Mouse (Mus musculus): ENCODE measurements around the gene Sms. TPM values are rescaled to one million over a fixed set of nuclear protein-coding genes. Genes with fewer than 3 reads are reported as not detected.

Gene Sms
- 104 and 106 TPM in 2 replicates for polyA plus RNA-seq (2014; fragmentation: Nextera tagmentation; extraction: Ambion mirVana)

DNA sequence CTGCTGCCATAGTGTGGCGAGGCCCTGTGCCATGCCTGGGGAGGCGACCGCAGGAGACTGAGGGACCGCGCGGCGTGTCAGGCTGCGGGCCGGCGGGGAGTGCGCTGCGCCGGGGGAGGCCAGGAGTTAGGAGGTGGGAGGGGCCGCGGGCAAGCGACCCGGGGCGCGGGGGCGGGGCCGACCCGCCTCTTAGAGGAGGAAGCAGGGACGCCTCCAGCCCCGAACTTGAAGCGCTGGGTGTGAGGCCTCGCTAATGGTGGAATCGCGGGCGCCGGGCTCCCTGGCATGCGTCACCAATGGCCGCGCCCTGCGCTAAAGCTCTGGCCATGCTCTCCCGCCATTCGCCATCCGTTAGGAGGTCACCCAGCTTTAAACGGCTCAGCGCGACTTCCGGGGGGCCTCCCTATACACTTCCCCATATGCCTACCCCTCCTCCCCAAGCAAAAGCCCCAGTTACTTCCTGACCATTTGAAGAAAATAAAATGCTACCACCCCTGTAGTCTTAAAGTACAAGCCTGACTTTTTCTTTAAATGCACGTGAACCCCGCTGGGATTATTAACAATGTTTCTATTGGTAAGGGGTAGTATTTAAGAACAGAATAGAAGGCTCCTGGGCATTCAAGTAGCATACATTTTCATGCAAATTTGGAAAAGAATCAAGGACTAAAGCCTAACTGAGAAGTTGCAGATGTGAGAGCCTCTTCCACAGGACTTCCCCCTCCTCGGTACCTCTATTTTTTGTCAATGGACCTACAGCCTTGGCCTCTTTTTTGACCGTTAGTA is at the start of gene Sms:
Sms (minus strand) TSS at position 344 of the 783 bp plus-strand sequence.
- WGBS = 29% methylated on average over 21 of the region's 45 CpGs
- Histone ChIP-seq H3K36me3 (ENCODE audit: control insufficient read depth, insufficient read depth, low read length) (no peaks in the 10 kb centered on the region), H3K9me3 (ENCODE audit: control insufficient read depth, low read length) (no peaks in the 10 kb centered on the region), H3K9ac (ENCODE audit: low read length) (peak within 1 kb of the TSS; percentile 78), H3K27me3 (ENCODE audit: control insufficient read depth, insufficient read depth, low read length) (0 out of 2 replicates have a peak, but pooled peaks cover 6% of the 10 kb centered on the region), H3K4me2 (ENCODE audit: low read depth, severe bottlenecking) (peak within 1 kb of the TSS; percentile 41), H3K4me3 (ENCODE audit: low read depth, low read length) (peak within 1 kb of the TSS; percentile 61), H3K4me1 (ENCODE audit: control insufficient read depth, insufficient read depth, low read length) (no peaks in the 10 kb centered on the region), H3K27ac (replicated peaks; ENCODE audit: low read depth, low read length) (peak within 1 kb of the TSS; percentile 68)
- DNase-seq (ENCODE audit: low spot score) = peak; percentile 78
- ATAC-seq (ENCODE audit: insufficient number of reproducible peaks, low FRiP score, low TSS enrichment, low read depth) = peak; percentile 89

DNA sequence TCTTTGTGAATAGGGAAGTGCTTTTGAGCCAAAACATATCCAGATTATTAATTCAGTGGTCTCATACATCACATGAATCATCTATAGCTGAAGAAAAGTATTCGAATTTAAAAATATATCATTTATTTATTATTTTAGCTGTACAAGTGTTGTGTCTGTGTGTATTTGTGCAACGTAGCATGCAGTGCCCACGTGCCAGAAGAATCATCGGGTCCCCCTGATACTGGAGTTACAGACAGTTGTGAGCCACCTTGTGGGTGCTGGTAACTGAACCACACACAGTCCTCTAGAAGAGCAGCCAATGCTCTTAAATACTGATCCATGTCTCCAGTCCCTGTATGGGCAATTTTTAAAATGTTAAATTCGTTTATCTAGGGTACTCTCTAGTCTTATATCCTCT is 14.3 kb upstream of the Sms start:
- DNase-seq (ENCODE audit: low spot score) = no peak
- Histone ChIP-seq H3K9ac (ENCODE audit: low read length) (no peak overlapping the region), H3K4me2 (ENCODE audit: low read depth, severe bottlenecking) (no peak overlapping the region), H3K27me3 (ENCODE audit: control insufficient read depth, insufficient read depth, low read length) (no peaks in the 10 kb centered on the region), H3K4me3 (ENCODE audit: low read depth, low read length) (no peak overlapping the region), H3K4me1 (ENCODE audit: control insufficient read depth, insufficient read depth, low read length) (0 out of 2 replicates have a peak, but pooled peaks cover under 1% of the 10 kb centered on the region), H3K36me3 (ENCODE audit: control insufficient read depth, insufficient read depth, low read length) (no peaks in the 10 kb centered on the region), H3K27ac (replicated peaks; ENCODE audit: low read depth, low read length) (no peak overlapping the region), H3K9me3 (ENCODE audit: control insufficient read depth, low read length) (no peaks in the 10 kb centered on the region)
- no peak for ATAC-seq (ENCODE audit: insufficient number of reproducible peaks, low FRiP score, low TSS enrichment, low read depth)
- 65% methylated on average over 5 of the region's 5 CpGs for WGBS

DNA sequence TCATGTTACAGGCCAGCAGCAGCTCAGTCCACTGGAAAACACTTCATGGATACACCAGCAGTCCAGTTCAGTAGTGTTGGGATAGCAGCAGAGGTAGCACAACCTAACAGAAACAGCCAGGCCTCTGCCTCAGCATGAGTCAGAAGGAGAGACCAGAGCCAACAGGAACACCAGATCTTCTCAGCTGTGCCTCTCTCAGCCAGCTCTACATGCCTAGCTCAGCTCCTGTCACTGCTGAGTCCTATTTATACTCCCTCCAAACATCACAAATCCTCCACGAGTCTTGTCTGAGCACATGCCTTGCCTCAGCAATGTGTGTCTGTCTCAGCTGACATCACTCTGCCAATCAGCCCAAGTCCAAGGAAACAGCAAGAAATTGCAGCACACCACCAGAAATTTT is 12.4 kb upstream of the Sms start:
- Histone ChIP-seq H3K9ac (ENCODE audit: low read length) (no peak overlapping the region), H3K27me3 (ENCODE audit: control insufficient read depth, insufficient read depth, low read length) (no peaks in the 10 kb centered on the region), H3K27ac (replicated peaks; ENCODE audit: low read depth, low read length) (no peak overlapping the region), H3K4me2 (ENCODE audit: low read depth, severe bottlenecking) (no peak overlapping the region), H3K36me3 (ENCODE audit: control insufficient read depth, insufficient read depth, low read length) (no peaks in the 10 kb centered on the region), H3K4me3 (ENCODE audit: low read depth, low read length) (no peak overlapping the region), H3K9me3 (ENCODE audit: control insufficient read depth, low read length) (no peaks in the 10 kb centered on the region), H3K4me1 (ENCODE audit: control insufficient read depth, insufficient read depth, low read length) (0 out of 2 replicates have a peak, but pooled peaks cover 2% of the 10 kb centered on the region)
- ATAC-seq (ENCODE audit: insufficient number of reproducible peaks, low FRiP score, low TSS enrichment, low read depth) (no peak), DNase-seq (ENCODE audit: low spot score) (no peak)
- 71% methylated on average over 1 of the region's 1 CpGs for WGBS

DNA sequence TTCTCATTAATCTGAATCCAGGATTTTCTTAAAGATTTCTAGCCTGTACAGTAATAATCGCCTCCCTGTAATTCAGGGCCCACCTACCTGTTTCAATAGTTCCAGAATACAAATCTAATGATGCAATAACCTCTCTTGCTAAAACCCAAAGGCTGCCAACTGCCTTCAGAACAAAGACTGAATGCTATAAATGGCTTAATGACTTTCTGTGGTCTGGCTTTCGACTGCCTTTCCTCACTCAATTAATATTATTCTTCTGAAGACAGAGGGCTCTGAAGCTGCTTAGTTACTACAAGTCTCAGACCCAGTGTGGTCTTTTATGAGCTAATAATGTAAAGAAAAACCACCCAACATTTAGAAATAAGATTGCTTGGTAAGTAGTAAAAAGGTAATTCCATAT is 9.8 kb upstream of the Sms start:
- no peak for DNase-seq (ENCODE audit: low spot score)
- WGBS = 61% methylated on average over 2 of the region's 2 CpGs
- Histone ChIP-seq H3K27ac (replicated peaks; ENCODE audit: low read depth, low read length) (no peak overlapping the region), H3K9me3 (ENCODE audit: control insufficient read depth, low read length) (no peaks in the 10 kb centered on the region), H3K27me3 (ENCODE audit: control insufficient read depth, insufficient read depth, low read length) (no peaks in the 10 kb centered on the region), H3K4me3 (ENCODE audit: low read depth, low read length) (no peak overlapping the region), H3K9ac (ENCODE audit: low read length) (no peak overlapping the region), H3K4me2 (ENCODE audit: low read depth, severe bottlenecking) (no peak overlapping the region), H3K4me1 (ENCODE audit: control insufficient read depth, insufficient read depth, low read length) (0 out of 2 replicates have a peak, but pooled peaks cover 2% of the 10 kb centered on the region), H3K36me3 (ENCODE audit: control insufficient read depth, insufficient read depth, low read length) (no peaks in the 10 kb centered on the region)
- no peak for ATAC-seq (ENCODE audit: insufficient number of reproducible peaks, low FRiP score, low TSS enrichment, low read depth)

DNA sequence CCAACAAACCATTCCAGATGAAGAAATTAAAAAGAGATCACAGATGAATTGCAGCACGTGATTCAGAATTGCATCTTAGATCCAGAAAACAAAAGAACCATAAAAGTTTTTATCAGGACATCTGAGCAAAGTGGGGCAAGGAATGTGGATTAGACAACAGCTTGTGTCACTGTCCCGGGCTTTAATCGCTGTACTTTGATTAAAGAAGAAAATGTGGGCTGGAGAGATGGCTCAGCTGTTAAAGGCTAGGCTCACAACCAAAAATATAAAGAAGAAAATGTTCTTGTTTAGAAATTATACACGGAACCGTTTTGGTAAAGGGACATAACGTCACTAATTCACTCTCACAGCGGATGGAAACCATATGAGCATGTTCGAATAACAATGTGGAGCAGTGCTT is 7.9 kb upstream of the Sms start:
- ATAC-seq (ENCODE audit: insufficient number of reproducible peaks, low FRiP score, low TSS enrichment, low read depth) = no peak
- Histone ChIP-seq H3K27me3 (ENCODE audit: control insufficient read depth, insufficient read depth, low read length) (no peaks in the 10 kb centered on the region), H3K36me3 (ENCODE audit: control insufficient read depth, insufficient read depth, low read length) (no peaks in the 10 kb centered on the region), H3K4me1 (ENCODE audit: control insufficient read depth, insufficient read depth, low read length) (0 out of 2 replicates have a peak, but pooled peaks cover 2% of the 10 kb centered on the region), H3K9ac (ENCODE audit: low read length) (no peak overlapping the region), H3K9me3 (ENCODE audit: control insufficient read depth, low read length) (no peaks in the 10 kb centered on the region), H3K4me2 (ENCODE audit: low read depth, severe bottlenecking) (no peak overlapping the region), H3K4me3 (ENCODE audit: low read depth, low read length) (no peak overlapping the region), H3K27ac (replicated peaks; ENCODE audit: low read depth, low read length) (no peak overlapping the region)
- 78% methylated on average over 8 of the region's 8 CpGs for WGBS
- DNase-seq (ENCODE audit: low spot score) = no peak

DNA sequence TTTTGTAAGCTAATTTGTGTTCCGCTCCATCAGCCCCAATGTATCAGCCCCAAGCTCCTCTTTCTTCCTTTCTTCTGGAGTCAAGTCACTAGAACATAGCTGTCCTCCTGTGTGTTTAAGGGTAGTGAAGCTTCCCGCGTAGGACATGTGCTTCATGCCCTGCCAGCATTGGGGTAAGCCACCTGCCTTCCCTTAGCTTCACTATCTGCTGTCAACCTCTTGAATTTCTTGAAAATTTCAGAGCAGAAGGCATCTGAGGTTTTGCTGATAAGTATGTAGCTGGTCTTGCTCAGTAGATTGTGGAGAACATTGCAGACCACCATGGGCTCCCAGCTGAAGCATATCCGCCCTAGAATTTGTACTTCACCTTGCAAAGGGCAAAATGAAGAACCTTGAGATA is 1.1 kb upstream of the Sms start:
- no peak for ATAC-seq (ENCODE audit: insufficient number of reproducible peaks, low FRiP score, low TSS enrichment, low read depth)
- Histone ChIP-seq H3K4me1 (ENCODE audit: control insufficient read depth, insufficient read depth, low read length) (no peaks in the 10 kb centered on the region), H3K27me3 (ENCODE audit: control insufficient read depth, insufficient read depth, low read length) (0 out of 2 replicates have a peak, but pooled peaks cover 6% of the 10 kb centered on the region), H3K27ac (replicated peaks; ENCODE audit: low read depth, low read length) (no peak overlapping the region), H3K36me3 (ENCODE audit: control insufficient read depth, insufficient read depth, low read length) (no peaks in the 10 kb centered on the region), H3K4me3 (ENCODE audit: low read depth, low read length) (no peak overlapping the region), H3K9ac (ENCODE audit: low read length) (no peak overlapping the region), H3K4me2 (ENCODE audit: low read depth, severe bottlenecking) (no peak overlapping the region), H3K9me3 (ENCODE audit: control insufficient read depth, low read length) (no peaks in the 10 kb centered on the region)
- no peak for DNase-seq (ENCODE audit: low spot score)
- 81% methylated on average over 4 of the region's 4 CpGs for WGBS

DNA sequence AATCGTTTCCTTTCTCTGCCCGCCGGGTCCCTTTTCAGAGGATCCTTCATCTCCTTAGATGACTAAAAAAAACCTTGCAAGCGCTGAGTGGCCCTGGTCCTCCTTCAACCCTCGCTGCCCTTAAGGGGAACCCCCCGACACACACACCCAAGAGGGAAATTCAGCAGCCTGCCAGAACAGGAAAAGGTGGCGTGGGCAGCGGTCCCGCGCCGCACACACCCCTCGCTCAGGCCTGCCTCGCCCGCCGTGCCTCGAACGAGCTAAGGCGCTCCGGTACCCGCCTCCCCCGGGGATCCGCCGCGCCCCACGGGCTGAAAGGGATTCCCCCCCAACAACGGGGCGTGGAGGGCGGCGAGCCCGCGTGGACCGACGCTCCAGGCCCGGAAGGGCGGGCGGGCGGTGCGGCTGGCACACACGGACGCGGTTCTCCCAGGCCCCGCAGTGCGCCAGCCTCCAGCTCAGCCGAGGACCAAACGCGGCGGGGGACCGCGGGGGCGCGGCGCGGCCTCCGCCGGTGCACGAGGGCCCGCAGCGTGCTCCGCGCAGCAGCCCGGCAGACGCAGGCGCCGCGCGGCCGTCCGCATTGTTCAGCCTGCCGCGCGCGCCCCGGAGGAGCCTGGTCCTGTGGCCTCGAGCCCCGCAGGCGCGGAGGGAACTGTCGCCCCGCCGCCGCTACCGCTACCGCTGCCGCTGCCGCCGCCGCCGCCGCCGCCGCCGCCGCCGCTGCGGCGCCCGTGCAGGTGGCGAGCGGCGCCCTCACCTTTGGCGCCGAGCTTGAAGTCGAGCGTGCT is 747 bp downstream of the Sms start:
- ATAC-seq (ENCODE audit: insufficient number of reproducible peaks, low FRiP score, low TSS enrichment, low read depth) (peak; percentile 55), DNase-seq (ENCODE audit: low spot score) (peak; percentile 49)
- Histone ChIP-seq H3K4me1 (ENCODE audit: control insufficient read depth, insufficient read depth, low read length) (no peaks in the 10 kb centered on the region), H3K9ac (ENCODE audit: low read length) (peak overlapping the region; percentile 78), H3K27me3 (ENCODE audit: control insufficient read depth, insufficient read depth, low read length) (0 out of 2 replicates have a peak, but pooled peaks cover 6% of the 10 kb centered on the region), H3K27ac (replicated peaks; ENCODE audit: low read depth, low read length) (peak overlapping the region; percentile 68), H3K36me3 (ENCODE audit: control insufficient read depth, insufficient read depth, low read length) (no peaks in the 10 kb centered on the region), H3K9me3 (ENCODE audit: control insufficient read depth, low read length) (no peaks in the 10 kb centered on the region), H3K4me2 (ENCODE audit: low read depth, severe bottlenecking) (peak overlapping the region; percentile 41), H3K4me3 (ENCODE audit: low read depth, low read length) (peak overlapping the region; percentile 61)
- 23% methylated on average over 35 of the region's 104 CpGs for WGBS

DNA sequence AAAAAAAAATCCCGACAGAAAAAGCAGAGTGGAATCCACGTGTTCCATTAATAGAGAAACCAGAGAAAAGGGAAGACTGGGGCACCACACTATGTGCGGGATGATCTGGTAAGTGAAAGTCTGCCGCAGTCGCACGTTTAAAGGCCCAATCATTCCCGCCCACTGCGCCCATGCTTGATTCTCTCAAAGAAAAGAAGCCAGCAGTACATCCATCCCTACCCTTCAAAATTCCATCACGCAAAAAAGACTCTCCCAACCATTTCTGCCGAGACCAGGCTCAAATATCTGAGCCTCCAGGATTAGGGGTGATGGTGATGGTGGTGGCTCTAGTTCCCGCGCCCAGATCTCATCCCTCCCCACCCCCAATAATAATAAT is 1.3 kb downstream of the Sms start:
- Histone ChIP-seq H3K27ac (replicated peaks; ENCODE audit: low read depth, low read length) (no peak overlapping the region; the same call in 1 of the 2 replicates), H3K9me3 (ENCODE audit: control insufficient read depth, low read length) (no peaks in the 10 kb centered on the region), H3K9ac (ENCODE audit: low read length) (peak overlapping the region; percentile 78), H3K27me3 (ENCODE audit: control insufficient read depth, insufficient read depth, low read length) (0 out of 2 replicates have a peak, but pooled peaks cover 6% of the 10 kb centered on the region), H3K4me3 (ENCODE audit: low read depth, low read length) (peak overlapping the region; percentile 61), H3K36me3 (ENCODE audit: control insufficient read depth, insufficient read depth, low read length) (no peaks in the 10 kb centered on the region), H3K4me2 (ENCODE audit: low read depth, severe bottlenecking) (peak overlapping the region; percentile 41), H3K4me1 (ENCODE audit: control insufficient read depth, insufficient read depth, low read length) (no peaks in the 10 kb centered on the region)
- 15% methylated on average over 12 of the region's 12 CpGs for WGBS
- ATAC-seq (ENCODE audit: insufficient number of reproducible peaks, low FRiP score, low TSS enrichment, low read depth) (no peak), DNase-seq (ENCODE audit: low spot score) (peak; percentile 36)
